Mouse (Mus musculus) lung, embryonic 15.5 days (tissue): ENCODE results near the gene Mgat5. TPM values are rescaled to one million over a fixed set of nuclear protein-coding genes. Genes with fewer than 3 reads are reported as not detected.

Source experiments
- ATAC-seq: fragments of 200-750 bp; cut with Nextera tagmentation; 2 replicates; pipeline ENCODE4 v1.8.0; 2017; ENCODE audit warnings: moderate number of reproducible peaks, borderline replicate concordance; ENCODE audit not compliant: low FRiP score, low TSS enrichment; ENCODE audit errors: extremely low read depth
- H3K27ac ChIP-seq: fragments of 300-500 bp; sonication (generic); 2 replicates; pipeline ENCODE4 v1.5.1; 2015; ENCODE audit warnings: moderate library complexity, mild to moderate bottlenecking, inconsistent platforms
- H3K27me3 ChIP-seq: fragments of 300-500 bp; sonication (generic); 2 replicates; pipeline ENCODE4 v1.6.1; 2015; ENCODE audit warnings: inconsistent platforms
- H3K36me3 ChIP-seq: fragments of 300-500 bp; sonication (generic); 2 replicates; pipeline ENCODE4 v1.6.1; 2015; ENCODE audit warnings: inconsistent platforms
- H3K4me1 ChIP-seq: fragments of 300-500 bp; sonication (generic); 2 replicates; pipeline ENCODE4 v1.6.1; 2015; ENCODE audit warnings: inconsistent platforms
- H3K4me2 ChIP-seq: fragments of 300-500 bp; sonication (generic); 2 replicates; pipeline ENCODE4 v1.6.1; 2015; ENCODE audit warnings: inconsistent platforms, mild to moderate bottlenecking, moderate library complexity
- H3K4me3 ChIP-seq: fragments of 300-500 bp; sonication (generic); 2 replicates; pipeline ENCODE4 v1.5.1; 2015; ENCODE audit warnings: mild to moderate bottlenecking, inconsistent platforms
- H3K9ac ChIP-seq: fragments of 300-500 bp; sonication (generic); 2 replicates; pipeline ENCODE4 v1.6.1; 2015; ENCODE audit warnings: inconsistent platforms
- H3K9me3 ChIP-seq: fragments of 300-500 bp; sonication (generic); 2 replicates; pipeline ENCODE4 v1.6.1; 2016; ENCODE audit warnings: inconsistent platforms
- WGBS: fragments of 180-500 bp; shearing (Covaris S2); methylation state at CpG from one replicate; pipeline ENCODE4 v1.1.7; 2015; 5-methylcytosine and 5-hydroxymethylcytosine counted together
- polyA plus RNA-seq: library from polyadenylated mRNA; unstranded; fragments of >200 nt; fragmentation: Nextera tagmentation; extraction: Ambion mirVana; gene quantifications from 2 replicates; pipeline ENCODE4 v1.2.1, GENCODE M21; 2015

The Mgat5 gene
- polyA plus RNA-seq, 1 experiment from 2014 or later, result 4.1 TPM

GRCm38 (mm10) chr1:127409512-127409911, 204.7 kb downstream of the Mgat5 start:
- no peak overlapping the region for H3K4me2 ChIP-seq
- no peak overlapping the region for H3K4me3 ChIP-seq
- H3K27me3 ChIP-seq, result no peaks in the 10 kb centered on the region
- peaks cover 5% of the 10 kb centered on the region; the same call in 1 of the 2 replicates for H3K4me1 ChIP-seq
- no peaks in the 10 kb centered on the region for H3K9me3 ChIP-seq
- 0 out of 2 replicates have a peak, but pooled peaks have one; percentile 9 for ATAC-seq
- no peak overlapping the region for H3K9ac ChIP-seq
- 45% methylated on average over 5 of the region's 5 CpGs for WGBS
- H3K27ac ChIP-seq, result no peak overlapping the region
- no peaks in the 10 kb centered on the region for H3K36me3 ChIP-seq

GRCm38 (mm10) chr1:127414500-127414899, 209.7 kb downstream of the Mgat5 start:
- no peaks in the 10 kb centered on the region for H3K27me3 ChIP-seq
- H3K36me3 ChIP-seq, result no peaks in the 10 kb centered on the region
- H3K4me3 ChIP-seq, result no peak overlapping the region
- no peaks in the 10 kb centered on the region for H3K9me3 ChIP-seq
- WGBS, result 79% methylated on average over 7 of the region's 7 CpGs
- ATAC-seq, result no peak
- no peak overlapping the region for H3K9ac ChIP-seq
- no peaks in the 10 kb centered on the region for H3K4me1 ChIP-seq
- H3K27ac ChIP-seq, result no peak overlapping the region
- no peak overlapping the region for H3K4me2 ChIP-seq

- ATAC-seq, result no peak
- H3K9me3 ChIP-seq, result no peaks in the 10 kb centered on the region
- no peak overlapping the region for H3K9ac ChIP-seq
- 77% methylated on average over 1 of the region's 1 CpGs for WGBS
- no peaks in the 10 kb centered on the region for H3K4me1 ChIP-seq
- no peak overlapping the region for H3K4me2 ChIP-seq
- H3K27ac ChIP-seq, result no peak overlapping the region
- no peaks in the 10 kb centered on the region for H3K27me3 ChIP-seq
- no peaks in the 10 kb centered on the region for H3K36me3 ChIP-seq
- H3K4me3 ChIP-seq, result no peak overlapping the region
These were observed 211.1 kb downstream of the Mgat5 start for GRCm38 (mm10) chr1:127415896-127416295.

GRCm38 (mm10) chr1:127416971-127417370, 212.2 kb downstream of the Mgat5 start:
- H3K27me3 ChIP-seq, result no peaks in the 10 kb centered on the region
- H3K36me3 ChIP-seq, result no peaks in the 10 kb centered on the region
- H3K4me2 ChIP-seq, result no peak overlapping the region
- H3K4me1 ChIP-seq, result no peaks in the 10 kb centered on the region
- no peak overlapping the region for H3K27ac ChIP-seq
- 87% methylated on average over 1 of the region's 1 CpGs for WGBS
- no peak overlapping the region for H3K4me3 ChIP-seq
- H3K9me3 ChIP-seq, result no peaks in the 10 kb centered on the region
- H3K9ac ChIP-seq, result no peak overlapping the region
- ATAC-seq, result no peak

GRCm38 (mm10) chr1:127418916-127419575, 214.2 kb downstream of the Mgat5 start:
- H3K4me3 ChIP-seq, result no peak overlapping the region
- no peak for ATAC-seq
- no peak overlapping the region for H3K9ac ChIP-seq
- no peak overlapping the region for H3K4me2 ChIP-seq
- no peak overlapping the region for H3K27ac ChIP-seq
- no peaks in the 10 kb centered on the region for H3K9me3 ChIP-seq
- WGBS, result 81% methylated on average over 4 of the region's 4 CpGs
- no peaks in the 10 kb centered on the region for H3K36me3 ChIP-seq
- H3K4me1 ChIP-seq, result no peaks in the 10 kb centered on the region
- no peaks in the 10 kb centered on the region for H3K27me3 ChIP-seq

GRCm38 (mm10) chr1:127419581-127419980, 214.8 kb downstream of the Mgat5 start:
- Histone ChIP-seq H3K36me3 (no peaks in the 10 kb centered on the region), H3K27me3 (no peaks in the 10 kb centered on the region), H3K27ac (no peak overlapping the region), H3K4me2 (no peak overlapping the region), H3K4me1 (peaks cover 2% of the 10 kb centered on the region; the same call in 1 of the 2 replicates), H3K9me3 (no peaks in the 10 kb centered on the region), H3K9ac (no peak overlapping the region), H3K4me3 (no peak overlapping the region)
- no peak for ATAC-seq
- WGBS, result 59% methylated on average over 7 of the region's 7 CpGs

GRCm38 (mm10) chr1:127420383-127420782, 215.6 kb downstream of the Mgat5 start:
- Histone ChIP-seq H3K4me3 (no peak overlapping the region), H3K4me1 (peaks cover 10% of the 10 kb centered on the region), H3K36me3 (no peaks in the 10 kb centered on the region), H3K27me3 (no peaks in the 10 kb centered on the region), H3K9ac (no peak overlapping the region), H3K9me3 (no peaks in the 10 kb centered on the region), H3K27ac (no peak overlapping the region), H3K4me2 (no peak overlapping the region)
- ATAC-seq, result no peak
- WGBS, result 61% methylated on average over 13 of the region's 13 CpGs

- Histone ChIP-seq H3K4me3 (no peak overlapping the region), H3K9me3 (no peaks in the 10 kb centered on the region), H3K4me2 (no peak overlapping the region), H3K27me3 (no peaks in the 10 kb centered on the region), H3K4me1 (peaks cover 11% of the 10 kb centered on the region), H3K36me3 (no peaks in the 10 kb centered on the region), H3K27ac (no peak overlapping the region), H3K9ac (no peak overlapping the region)
- no peak for ATAC-seq
- WGBS, result 77% methylated on average over 15 of the region's 15 CpGs
These were observed 216.0 kb downstream of the Mgat5 start for GRCm38 (mm10) chr1:127420795-127421194.

- Histone ChIP-seq H3K4me3 (no peak overlapping the region), H3K9ac (no peak overlapping the region), H3K4me1 (peaks cover 11% of the 10 kb centered on the region), H3K27ac (no peak overlapping the region), H3K27me3 (no peaks in the 10 kb centered on the region), H3K9me3 (no peaks in the 10 kb centered on the region), H3K4me2 (no peak overlapping the region), H3K36me3 (no peaks in the 10 kb centered on the region)
- 58% methylated on average over 4 of the region's 4 CpGs for WGBS
- no peak for ATAC-seq
These were observed 217.8 kb downstream of the Mgat5 start for GRCm38 (mm10) chr1:127422565-127422964.

GRCm38 (mm10) chr1:127425021-127425532, 220.3 kb downstream of the Mgat5 start:
- Histone ChIP-seq H3K27me3 (no peaks in the 10 kb centered on the region), H3K36me3 (no peaks in the 10 kb centered on the region), H3K4me3 (no peak overlapping the region), H3K4me1 (peaks cover 11% of the 10 kb centered on the region), H3K4me2 (no peak overlapping the region), H3K27ac (peak overlapping the region; percentile 10; the same call in 1 of the 2 replicates), H3K9me3 (no peaks in the 10 kb centered on the region), H3K9ac (no peak overlapping the region)
- ATAC-seq, result peak; percentile 53; the same call in 1 of the 2 replicates
- WGBS, result 28% methylated on average over 6 of the region's 6 CpGs

GRCm38 (mm10) chr1:127430290-127430689, 225.5 kb downstream of the Mgat5 start:
- 90% methylated on average over 7 of the region's 7 CpGs for WGBS
- H3K27me3 ChIP-seq, result no peaks in the 10 kb centered on the region
- no peak overlapping the region for H3K4me2 ChIP-seq
- no peaks in the 10 kb centered on the region for H3K36me3 ChIP-seq
- no peaks in the 10 kb centered on the region for H3K9me3 ChIP-seq
- H3K4me3 ChIP-seq, result no peak overlapping the region
- peaks cover 2% of the 10 kb centered on the region for H3K4me1 ChIP-seq
- no peak for ATAC-seq
- no peak overlapping the region for H3K27ac ChIP-seq
- no peak overlapping the region for H3K9ac ChIP-seq

GRCm38 (mm10) chr1:127434829-127435228, 230.0 kb downstream of the Mgat5 start:
- H3K27ac ChIP-seq, result no peak overlapping the region
- no peaks in the 10 kb centered on the region for H3K36me3 ChIP-seq
- 87% methylated on average over 4 of the region's 4 CpGs for WGBS
- H3K4me1 ChIP-seq, result 0 out of 2 replicates have a peak, but pooled peaks cover 2% of the 10 kb centered on the region
- no peak overlapping the region for H3K9ac ChIP-seq
- no peaks in the 10 kb centered on the region for H3K9me3 ChIP-seq
- ATAC-seq, result no peak
- no peak overlapping the region for H3K4me3 ChIP-seq
- no peak overlapping the region for H3K4me2 ChIP-seq
- no peaks in the 10 kb centered on the region for H3K27me3 ChIP-seq
